Mouse (Mus musculus): ENCODE measurements around the gene Rrp9.
A peak's percentile ranks its signal among the peaks of the same experiment; 100 is the strongest.

Gene Rrp9

DNA sequence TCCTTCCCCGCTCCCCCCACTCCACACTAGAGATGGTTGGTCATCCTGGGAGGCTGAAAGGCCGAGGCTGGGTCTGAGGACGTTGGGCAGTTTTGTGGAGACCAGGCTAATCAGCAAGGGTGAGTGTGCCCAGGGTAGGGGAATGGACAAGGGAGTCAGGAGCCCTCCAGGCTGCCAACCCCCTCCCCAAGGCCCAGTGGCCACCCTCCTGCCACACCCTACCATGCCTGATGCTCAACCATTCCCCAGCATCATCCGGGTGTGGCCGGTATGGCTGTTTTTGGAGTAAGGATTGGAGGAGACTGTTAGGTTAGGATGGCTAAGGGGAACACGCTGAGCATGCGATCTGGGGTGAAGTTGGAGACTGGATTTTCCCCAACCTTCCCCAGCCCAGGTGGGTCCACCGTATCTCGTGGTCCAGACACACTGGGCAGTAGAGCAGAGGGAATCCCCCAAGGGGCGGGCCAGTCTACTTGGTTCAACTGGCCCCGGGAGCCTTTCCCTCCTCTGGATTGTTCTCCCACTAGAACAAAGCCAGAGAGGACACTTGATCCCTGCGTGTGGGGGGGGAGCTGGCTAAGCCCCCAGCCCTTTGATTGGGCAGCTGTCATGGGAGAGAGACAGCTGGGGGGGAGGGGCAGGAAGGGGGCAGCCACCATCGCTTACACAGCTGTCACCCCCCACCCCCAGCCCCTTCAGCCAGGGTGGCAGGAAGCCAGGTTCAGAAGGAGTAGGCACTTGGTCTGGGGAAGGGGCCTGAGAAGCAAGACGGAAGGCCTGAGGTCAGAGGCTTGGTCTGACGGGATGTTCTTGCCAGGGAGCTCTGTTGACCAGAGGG, 19.2 kb upstream of the Rrp9 start:
- no peak for DNase-seq (ENCODE audit: low read depth, low spot score)

DNA sequence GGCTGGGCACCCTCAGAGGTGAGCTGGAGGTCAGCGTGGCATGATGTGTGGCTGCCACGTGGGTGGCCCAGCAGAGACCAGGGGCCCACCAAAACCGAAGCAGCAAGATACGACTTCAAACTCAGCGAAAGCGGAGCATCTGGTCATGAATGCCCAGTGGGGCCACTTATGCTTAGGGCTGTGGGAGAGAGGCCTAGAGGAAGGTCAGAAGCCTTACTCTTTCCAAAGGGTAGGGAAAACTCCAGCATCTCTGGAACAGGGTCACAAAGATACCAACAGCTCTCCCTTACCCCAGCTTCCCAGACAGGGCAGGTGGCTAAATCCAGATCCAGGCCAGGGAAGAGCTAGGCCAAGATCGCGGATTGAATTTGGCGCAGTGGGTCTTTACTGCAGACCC, 18.6 kb upstream of the Rrp9 start:
- DNase-seq (ENCODE audit: low read depth, low spot score) = no peak

DNA sequence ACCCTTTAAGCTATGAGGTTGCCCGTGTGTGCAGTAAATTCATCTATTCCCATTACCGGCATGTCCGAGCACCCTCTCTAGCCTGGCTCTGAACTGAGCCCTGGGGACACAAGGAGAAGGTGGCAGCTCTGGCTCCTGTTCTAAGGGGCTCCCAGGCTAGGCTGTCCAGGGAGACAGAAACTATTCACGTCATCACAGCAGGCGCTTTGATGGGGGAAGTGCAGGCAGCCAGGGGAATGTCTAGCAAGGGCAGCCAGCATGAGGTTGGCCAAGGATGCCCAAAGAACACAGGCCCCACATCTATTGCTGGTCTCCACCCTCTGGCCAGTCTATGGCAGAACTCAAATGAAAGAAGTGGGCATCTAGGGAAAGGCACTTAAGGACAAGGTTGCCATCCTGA, 17.8 kb upstream of the Rrp9 start:
- no peak for DNase-seq (ENCODE audit: low read depth, low spot score)

DNA sequence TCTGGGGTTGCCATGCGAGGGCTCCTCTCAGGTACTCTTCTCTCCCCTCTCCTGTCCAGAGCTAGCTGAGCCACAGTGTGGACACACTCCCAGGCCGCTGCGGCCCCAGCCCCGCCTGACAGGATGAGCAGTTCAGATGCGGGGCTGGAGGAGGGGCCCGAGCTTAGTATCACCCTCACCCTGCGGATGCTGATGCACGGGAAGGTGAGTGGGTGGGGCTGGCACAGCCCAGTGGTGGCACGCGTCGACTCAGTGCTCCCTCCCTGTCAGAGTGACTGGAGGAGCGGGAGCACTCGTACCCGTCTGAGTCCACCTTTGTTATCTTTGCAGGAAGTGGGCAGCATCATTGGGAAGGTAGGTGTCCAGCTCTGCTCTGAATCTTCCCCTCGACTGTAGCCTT, 15.8 kb upstream of the Rrp9 start:
- DNase-seq (ENCODE audit: low read depth, low spot score) = no peak

GRCm38 (mm10) chr9:106460401-106461025, 15.2 kb upstream of the Rrp9 start:
- DNase-seq (ENCODE audit: low read depth, low spot score) = no peak

DNA sequence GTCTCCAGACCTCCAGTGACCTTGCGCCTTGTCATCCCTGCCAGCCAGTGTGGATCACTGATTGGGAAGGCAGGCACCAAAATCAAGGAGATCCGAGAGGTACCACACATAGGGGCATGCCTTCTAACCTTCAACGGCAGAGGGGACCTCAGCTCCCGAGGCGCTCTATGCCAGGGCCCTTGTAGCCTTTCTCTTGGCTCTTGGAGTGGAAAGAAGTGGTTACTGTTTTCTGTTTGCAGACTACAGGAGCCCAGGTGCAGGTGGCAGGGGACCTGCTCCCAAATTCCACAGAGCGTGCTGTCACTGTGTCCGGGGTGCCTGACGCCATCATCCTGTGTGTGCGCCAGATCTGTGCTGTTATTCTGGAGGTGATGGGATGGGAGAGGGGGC, 14.7 kb upstream of the Rrp9 start:
- no peak for DNase-seq (ENCODE audit: low read depth, low spot score)

DNA sequence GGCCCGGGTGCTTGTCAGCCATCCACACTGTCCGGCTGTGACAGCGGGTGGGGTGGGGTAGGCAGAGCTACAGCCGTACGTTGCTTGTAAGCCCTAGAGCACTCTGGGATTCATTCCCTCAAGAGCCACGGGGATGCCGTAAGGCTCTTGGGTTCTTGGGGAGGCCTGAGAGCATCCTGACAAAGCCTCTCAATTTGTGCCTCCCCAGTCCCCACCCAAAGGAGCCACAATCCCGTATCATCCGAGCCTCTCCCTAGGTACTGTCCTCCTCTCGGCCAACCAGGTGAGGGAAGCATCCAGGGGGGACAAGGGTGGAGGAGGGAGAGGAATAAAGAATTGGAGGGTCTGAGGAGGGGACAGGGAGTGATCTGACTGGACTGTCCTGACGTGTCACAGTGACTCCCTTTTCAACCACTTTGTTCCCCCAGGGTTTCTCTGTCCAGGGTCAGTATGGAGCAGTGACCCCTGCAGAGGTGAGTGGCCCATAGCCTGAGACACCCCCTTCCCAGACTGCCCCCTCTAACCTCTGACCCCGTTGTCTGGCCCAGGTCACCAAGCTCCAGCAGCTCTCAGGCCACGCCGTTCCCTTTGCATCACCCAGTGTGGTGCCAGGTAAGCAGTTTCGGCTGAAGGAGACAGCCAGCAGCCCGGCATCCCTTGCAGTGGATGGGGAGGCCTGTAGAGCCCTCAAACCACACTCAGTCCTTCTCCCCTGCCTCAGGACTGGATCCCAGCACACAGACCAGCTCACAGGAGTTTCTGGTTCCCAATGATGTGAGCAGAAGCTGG, 13.9 kb upstream of the Rrp9 start:
- no peak for DNase-seq (ENCODE audit: low read depth, low spot score)

GRCm38 (mm10) chr9:106462430-106462800, 13.3 kb upstream of the Rrp9 start:
- no peak for DNase-seq (ENCODE audit: low read depth, low spot score)

DNA sequence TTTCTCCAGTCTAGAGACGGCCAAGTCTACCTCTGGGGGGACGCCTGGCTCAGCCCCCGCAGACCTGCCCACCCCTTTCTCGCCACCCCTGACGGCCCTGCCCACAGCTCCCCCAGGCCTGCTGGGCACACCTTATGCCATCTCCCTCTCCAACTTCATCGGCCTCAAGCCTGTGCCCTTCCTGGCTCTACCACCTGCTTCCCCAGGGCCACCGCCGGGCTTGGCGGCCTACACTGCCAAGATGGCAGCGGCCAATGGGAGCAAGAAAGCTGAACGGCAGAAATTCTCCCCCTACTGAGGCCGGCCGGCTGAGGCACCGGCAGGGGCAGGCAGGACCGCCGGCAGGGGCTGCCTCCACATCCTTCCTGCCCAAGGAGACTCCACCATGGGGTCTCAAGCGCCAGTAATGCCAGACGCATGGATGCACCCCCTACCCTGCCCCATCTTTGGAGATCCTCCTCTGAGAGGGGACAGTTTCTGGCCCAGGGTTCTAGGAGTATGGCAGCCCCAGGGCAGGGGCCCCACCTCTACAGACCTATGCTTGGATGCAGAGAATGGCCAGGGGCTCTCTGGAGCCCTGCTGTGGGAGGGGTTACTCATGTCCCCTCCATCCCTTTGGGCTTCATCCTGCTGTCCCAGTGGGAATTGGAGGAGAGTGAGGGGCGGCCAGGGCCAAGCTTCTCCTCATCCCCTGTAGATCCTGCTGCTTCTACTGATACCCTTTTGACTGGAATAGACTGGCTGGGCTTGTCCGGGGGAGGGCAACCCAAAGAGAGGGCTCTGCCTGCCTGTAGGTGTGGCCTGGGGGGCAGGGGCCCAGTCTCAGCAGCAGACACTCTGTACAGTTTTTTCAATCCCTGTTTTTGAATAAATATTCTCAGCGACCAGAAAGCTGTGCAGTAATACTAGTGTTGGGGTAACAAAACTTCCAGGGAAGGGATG, 12.4 kb upstream of the Rrp9 start:
- DNase-seq (ENCODE audit: low read depth, low spot score) = no peak

GRCm38 (mm10) chr9:106464751-106465541, 10.8 kb upstream of the Rrp9 start:
- peak; percentile 46 for DNase-seq (ENCODE audit: low read depth, low spot score)

GRCm38 (mm10) chr9:106465571-106466200, 10.1 kb upstream of the Rrp9 start, which contains the start of gene Gpr62:
Gpr62 (minus strand) TSS chr9:106465938.
- no peak for DNase-seq (ENCODE audit: low read depth, low spot score)

- DNase-seq (ENCODE audit: low read depth, low spot score) = no peak
Measured at GRCm38 (mm10) chr9:106466721-106467120, 9.0 kb upstream of the Rrp9 start.

DNA sequence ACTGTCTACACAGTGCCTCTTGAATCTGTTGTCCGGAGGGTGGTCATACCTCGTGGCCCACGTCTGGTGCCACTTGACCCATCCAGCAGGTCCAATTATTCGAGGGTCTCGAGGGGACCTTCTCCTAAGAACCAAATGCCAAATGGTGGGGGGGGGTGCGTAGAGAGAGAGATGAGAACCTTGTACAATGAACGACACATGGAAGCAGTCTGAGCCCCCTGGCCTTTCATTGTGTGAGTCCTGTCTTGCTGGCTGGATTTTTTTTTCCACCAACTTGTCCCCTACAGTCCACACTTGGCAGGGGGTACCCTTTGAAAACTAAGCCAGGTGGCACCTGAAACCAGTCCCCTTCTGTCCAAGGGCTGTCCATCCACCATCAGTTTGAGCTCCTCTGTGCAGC, 8.0 kb upstream of the Rrp9 start:
- DNase-seq (ENCODE audit: low read depth, low spot score) = no peak

GRCm38 (mm10) chr9:106469317-106469716, 6.4 kb upstream of the Rrp9 start:
- DNase-seq (ENCODE audit: low read depth, low spot score) = peak; percentile 50

DNA sequence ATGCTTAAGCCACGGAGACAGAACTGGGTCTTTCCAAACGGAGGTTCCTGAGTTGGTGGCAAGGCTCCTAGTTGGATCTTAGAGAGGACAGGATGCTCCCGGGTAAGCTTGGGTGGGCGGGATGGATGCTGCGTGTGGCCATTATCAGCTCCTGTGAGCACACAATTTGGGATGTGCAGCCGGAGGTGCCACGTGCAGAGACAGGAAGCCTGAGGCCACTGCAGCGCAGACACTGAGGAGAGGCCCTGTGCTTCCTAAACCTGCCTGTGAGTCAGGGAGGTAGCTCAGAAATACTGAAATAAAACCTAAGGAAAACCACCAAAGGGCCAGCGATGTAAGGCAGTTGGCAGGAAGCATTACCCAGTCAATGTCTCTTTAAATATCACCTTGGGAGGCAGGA, 6.0 kb upstream of the Rrp9 start:
- DNase-seq (ENCODE audit: low read depth, low spot score) = no peak

GRCm38 (mm10) chr9:106470991-106471750, 4.6 kb upstream of the Rrp9 start:
- DNase-seq (ENCODE audit: low read depth, low spot score) = no peak

- DNase-seq (ENCODE audit: low read depth, low spot score) = no peak
Measured at GRCm38 (mm10) chr9:106471892-106472291, 3.9 kb upstream of the Rrp9 start.

GRCm38 (mm10) chr9:106472321-106472720, 3.4 kb upstream of the Rrp9 start:
- no peak for DNase-seq (ENCODE audit: low read depth, low spot score)

- no peak for DNase-seq (ENCODE audit: low read depth, low spot score)
Measured at GRCm38 (mm10) chr9:106473081-106473752, 2.5 kb upstream of the Rrp9 start.

All from CD4-positive, CD25-positive, alpha-beta regulatory T cell, adult 2 months (primary cell).